Comparison of ENCODE assay signal across 8 mouse cellular contexts in genomic region chr9:56925291-56926024, GRCm38 (mm10). TPM values are rescaled to one million over a fixed set of nuclear protein-coding genes. Genes with fewer than 3 reads are reported as not detected.
DNase-seq lines count a peak whose midpoint lies in the region; ATAC-seq lines count a peak whose summit lies in the region.

No protein-coding gene starts in this region.

- no peak overlapping the region for H3K4me3 ChIP-seq in forebrain, embryonic 11.5 days (ENCODE audit: low read depth, low read length)
- peak overlapping the region; percentile 76 for H3K4me3 ChIP-seq in limb, embryonic 10.5 days
- H3K4me3 ChIP-seq in neural tube, embryonic 15.5 days (replicated peaks): peak overlapping the region; percentile 17; the same call in 1 of the 2 replicates

- no peak for ATAC-seq in forebrain, embryonic 11.5 days (replicated peaks; ENCODE audit: low FRiP score)
- no peak for ATAC-seq in neural tube, embryonic 15.5 days (ENCODE audit: low FRiP score)

- 91% methylated on average over 26 of the region's 26 CpGs for WGBS in forebrain, embryonic 11.5 days
- 88% methylated on average over 26 of the region's 26 CpGs for WGBS in limb, embryonic 10.5 days
- WGBS in neural tube, embryonic 15.5 days: 84% methylated on average over 26 of the region's 26 CpGs

- H3K9ac ChIP-seq in forebrain, embryonic 11.5 days (ENCODE audit: low read length): no peak overlapping the region
- no peak overlapping the region for H3K9ac ChIP-seq in neural tube, embryonic 15.5 days (replicated peaks)

- no peaks in the 10 kb centered on the region; the same call in 1 of the 2 replicates for H3K27me3 ChIP-seq in forebrain, embryonic 11.5 days (ENCODE audit: control insufficient read depth, insufficient read depth, low read length)
- no peaks in the 10 kb centered on the region for H3K27me3 ChIP-seq in limb, embryonic 10.5 days (ENCODE audit: low read depth, poor library complexity, severe bottlenecking)
- H3K27me3 ChIP-seq in neural tube, embryonic 15.5 days (replicated peaks): peaks cover 7% of the 10 kb centered on the region; the same call in 1 of the 2 replicates

- H3K27ac ChIP-seq in forebrain, embryonic 11.5 days (ENCODE audit: low read depth, low read length): no peak overlapping the region
- peak overlapping the region; percentile 10; the same call in 1 of the 2 replicates for H3K27ac ChIP-seq in limb, embryonic 10.5 days
- H3K27ac ChIP-seq in neural tube, embryonic 15.5 days (replicated peaks): no peak overlapping the region

- H3K36me3 ChIP-seq in forebrain, embryonic 11.5 days (ENCODE audit: control insufficient read depth, insufficient read depth, low read length): peaks cover 5% of the 10 kb centered on the region; the same call in 1 of the 2 replicates
- peaks cover 58% of the 10 kb centered on the region for H3K36me3 ChIP-seq in limb, embryonic 10.5 days
- no peaks in the 10 kb centered on the region for H3K36me3 ChIP-seq in neural tube, embryonic 15.5 days

- H3K9me3 ChIP-seq in forebrain, embryonic 11.5 days (ENCODE audit: control insufficient read depth, low read length): 0 out of 2 replicates have a peak, but pooled peaks cover 3% of the 10 kb centered on the region
- H3K9me3 ChIP-seq in limb, embryonic 10.5 days (replicated peaks): no peaks in the 10 kb centered on the region
- H3K9me3 ChIP-seq in neural tube, embryonic 15.5 days (replicated peaks): no peaks in the 10 kb centered on the region

- DNase-seq in kidney, postnatal 10 days: peak; percentile 41
- DNase-seq in kidney, postnatal 14 days: no peak
- no peak for DNase-seq in forebrain, embryonic 11.5 days (ENCODE audit: low spot score)
- no peak for DNase-seq in limb, embryonic 10.5 days (ENCODE audit: low spot score)
- DNase-seq in thymus, adult 18-20 months: no peak
- no peak for DNase-seq in Muller cell, postnatal 12 days (ENCODE audit: inconsistent ontology term)
- DNase-seq in spleen, postnatal 10 days (ENCODE audit: low spot score in 2 of 2): no peak

- H3K4me2 ChIP-seq in forebrain, embryonic 11.5 days (ENCODE audit: low read depth, low read length, severe bottlenecking): peak overlapping the region; percentile 31; the same call in 1 of the 2 replicates
- H3K4me2 ChIP-seq in neural tube, embryonic 15.5 days: peak overlapping the region; percentile 98

- H3K4me1 ChIP-seq in forebrain, embryonic 11.5 days (replicated peaks; ENCODE audit: control insufficient read depth, insufficient read depth, low read length): peaks cover 14% of the 10 kb centered on the region; the same call in 1 of the 2 replicates
- peaks cover 56% of the 10 kb centered on the region for H3K4me1 ChIP-seq in limb, embryonic 10.5 days
- peaks cover 49% of the 10 kb centered on the region for H3K4me1 ChIP-seq in neural tube, embryonic 15.5 days

RNA-seq across cellular contexts. Expression of gene Snx33, which starts 2.7 kb away (rescaled TPM):
- polyA plus RNA-seq in forebrain, embryonic 11.5 days (2014; fragmentation: Nextera tagmentation; extraction: Ambion mirVana): 5.8 and 6.0 TPM in 2 replicates
- polyA plus RNA-seq in limb, embryonic 10.5 days (2016; fragmentation: Nextera tagmentation; extraction: Ambion mirVana): 9.3 and 11.6 TPM in 2 replicates
- polyA plus RNA-seq in neural tube, embryonic 15.5 days (2015; fragmentation: Nextera tagmentation; extraction: Ambion mirVana): 2.2 and 3.2 TPM in 2 replicates

RNA-seq across cellular contexts. Expression of gene Imp3, which starts 11.8 kb away (rescaled TPM):
- 63.6 and 65.4 TPM in 2 replicates for polyA plus RNA-seq in forebrain, embryonic 11.5 days (2014; fragmentation: Nextera tagmentation; extraction: Ambion mirVana)
- polyA plus RNA-seq in limb, embryonic 10.5 days (2016; fragmentation: Nextera tagmentation; extraction: Ambion mirVana): 70.5 and 77.9 TPM in 2 replicates
- 73.7 and 77.5 TPM in 2 replicates for polyA plus RNA-seq in neural tube, embryonic 15.5 days (2015; fragmentation: Nextera tagmentation; extraction: Ambion mirVana)

RNA-seq across cellular contexts. Expression of gene Snupn, which starts 25.2 kb away (rescaled TPM):
- 27.8 and 28.4 TPM in 2 replicates for polyA plus RNA-seq in forebrain, embryonic 11.5 days (2014; fragmentation: Nextera tagmentation; extraction: Ambion mirVana)
- 27.0 and 31.6 TPM in 2 replicates for polyA plus RNA-seq in limb, embryonic 10.5 days (2016; fragmentation: Nextera tagmentation; extraction: Ambion mirVana)
- polyA plus RNA-seq in neural tube, embryonic 15.5 days (2015; fragmentation: Nextera tagmentation; extraction: Ambion mirVana): 28.3 and 29.6 TPM in 2 replicates
